Mouse (Mus musculus): ENCODE results near the gene Ncor2. TPM values are rescaled to one million over a fixed set of nuclear protein-coding genes. Genes with fewer than 3 reads are reported as not detected.

Gene Ncor2
- total RNA-seq, 1 experiment: 19.9 TPM

- H3K27ac ChIP-seq (ENCODE audit: insufficient read depth, low read depth, low read length, poor library complexity, severe bottlenecking): no peak overlapping the region
- H3K36me3 ChIP-seq (ENCODE audit: control insufficient read depth, insufficient read depth, low read length, poor library complexity, severe bottlenecking): peaks cover 18% of the 10 kb centered on the region; the same call in 1 of the 2 replicates
- no peak for DNase-seq (ENCODE audit: low read depth, low spot score)
- H3K4me3 ChIP-seq (ENCODE audit: insufficient read depth in 1 of 2, low read depth in 1 of 2, low read length in 2 of 2, poor library complexity in 1 of 2, severe bottlenecking in 1 of 2): no peak overlapping the region
- in situ Hi-C loops (cut with MboI; ENCODE audit: low sequenced_read_pairs in 2 of 2, unreplicated experiment in 2 of 2): no loop called here
- H3K9me3 ChIP-seq (ENCODE audit: control insufficient read depth, insufficient read depth, low read depth, low read length): no peaks in the 10 kb centered on the region
- peaks cover 0 to 12% of the 10 kb centered on the region in 2 experiments; a peak in 1 of 4 replicates for H3K4me1 ChIP-seq (ENCODE audit: control insufficient read depth in 2 of 2, insufficient read depth in 2 of 2, low read length in 2 of 2, poor library complexity in 1 of 2)
- no peak overlapping the region for H3K9ac ChIP-seq (ENCODE audit: insufficient read depth, low read depth, low read length, poor library complexity, severe bottlenecking)
- no peak for TF ChIP-seq HCFC1 (IDR thresholded peaks at IDR 0.05; ENCODE audit: borderline replicate concordance, insufficient read depth, low read length)
- TF ChIP-seq MAFK (IDR thresholded peaks at IDR 0.05; ENCODE audit: insufficient read depth, low read depth, low read length): no peak
- TF ChIP-seq ZC3H11A (IDR thresholded peaks at IDR 0.05; ENCODE audit: borderline replicate concordance, low read depth, low read length): no peak
- TF ChIP-seq ZNF384 (IDR thresholded peaks at IDR 0.05; ENCODE audit: low read depth, low read length): no peak
- TF ChIP-seq CHD2 (IDR thresholded peaks at IDR 0.05; ENCODE audit: low read depth, low read length): no peak
Measured at GRCm38 (mm10) chr5:125122049-125122448, 57.0 kb downstream of the Ncor2 start.

DNA sequence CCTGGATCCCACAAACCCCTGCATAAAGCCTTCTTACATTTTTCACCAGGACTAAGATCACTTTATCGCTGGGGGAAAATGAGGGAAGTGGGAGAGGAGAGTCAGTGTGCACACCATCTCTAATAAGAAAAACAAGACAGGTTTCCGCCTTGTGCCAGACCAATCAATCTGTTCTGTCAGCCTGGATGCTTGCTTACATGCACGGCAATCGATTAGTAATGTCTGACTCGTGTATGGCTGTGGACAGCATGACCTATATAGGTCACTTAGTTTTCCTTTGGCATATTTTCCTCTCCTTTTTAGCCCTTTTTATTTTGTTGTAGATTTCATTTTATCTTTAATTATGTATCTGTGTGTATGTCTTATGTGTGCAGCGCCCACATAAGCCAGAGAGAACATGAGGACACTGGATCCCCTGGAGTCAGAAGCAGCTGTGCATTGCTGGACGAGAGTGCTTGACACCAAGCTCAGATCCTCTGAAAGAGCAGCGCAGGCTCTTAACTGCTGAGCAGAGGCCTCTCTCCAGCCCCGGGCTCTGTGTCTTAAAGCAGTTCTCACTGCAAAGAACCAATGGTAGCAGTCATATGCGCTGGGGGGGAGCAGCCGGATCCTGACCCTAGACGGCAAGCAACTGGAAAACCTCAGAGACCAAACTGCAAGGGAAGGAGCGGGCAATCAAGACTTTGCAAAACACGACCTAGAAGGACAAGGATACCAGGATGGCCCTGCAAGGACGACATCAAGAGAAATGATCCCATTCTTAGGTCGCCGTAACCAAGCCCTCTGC lies 58.3 kb downstream of the Ncor2 start:
- Histone ChIP-seq H3K36me3 (ENCODE audit: control insufficient read depth, insufficient read depth, low read length, poor library complexity, severe bottlenecking) (peaks cover 20% of the 10 kb centered on the region; the same call in 1 of the 2 replicates), H3K4me1 (ENCODE audit: control insufficient read depth in 2 of 2, insufficient read depth in 2 of 2, low read length in 2 of 2, poor library complexity in 1 of 2) (peaks cover 0 to 12% of the 10 kb centered on the region in 2 experiments; a peak in 1 of 4 replicates), H3K9me3 (ENCODE audit: control insufficient read depth, insufficient read depth, low read depth, low read length) (no peaks in the 10 kb centered on the region), H3K27ac (ENCODE audit: insufficient read depth, low read depth, low read length, poor library complexity, severe bottlenecking) (no peak overlapping the region), H3K9ac (ENCODE audit: insufficient read depth, low read depth, low read length, poor library complexity, severe bottlenecking) (no peak overlapping the region), H3K4me3 (ENCODE audit: insufficient read depth in 1 of 2, low read depth in 1 of 2, low read length in 2 of 2, poor library complexity in 1 of 2, severe bottlenecking in 1 of 2) (no peak overlapping the region)
- TF ChIP-seq CHD2 (IDR thresholded peaks at IDR 0.05; ENCODE audit: low read depth, low read length): no peak
- TF ChIP-seq MAFK (IDR thresholded peaks at IDR 0.05; ENCODE audit: insufficient read depth, low read depth, low read length): no peak
- TF ChIP-seq ZC3H11A (IDR thresholded peaks at IDR 0.05; ENCODE audit: borderline replicate concordance, low read depth, low read length): no peak
- no peak for TF ChIP-seq ZNF384 (IDR thresholded peaks at IDR 0.05; ENCODE audit: low read depth, low read length)
- DNase-seq (ENCODE audit: low read depth, low spot score): no peak
- in situ Hi-C loops (cut with MboI; ENCODE audit: low sequenced_read_pairs in 2 of 2, unreplicated experiment in 2 of 2): no loop called here

DNA sequence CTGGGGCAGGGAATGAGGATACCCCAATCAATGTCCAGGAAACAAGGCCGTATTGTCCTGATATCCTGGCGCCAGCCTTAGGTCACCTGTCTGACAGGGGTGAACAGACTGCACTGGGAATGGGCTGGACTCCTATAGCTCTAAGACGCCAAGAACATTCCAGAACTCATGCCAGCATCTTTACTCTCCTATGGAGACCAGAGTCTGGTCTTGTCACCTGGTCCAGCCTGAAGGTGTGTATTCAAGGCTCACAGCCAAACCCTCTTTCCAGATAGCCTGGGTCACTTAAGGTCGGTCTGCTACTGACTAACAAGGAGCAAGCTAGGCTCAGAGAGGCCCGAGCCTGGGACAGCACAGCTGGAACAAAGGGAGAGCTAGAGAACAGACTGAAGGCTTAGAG lies 61.8 kb downstream of the Ncor2 start:
- H3K4me1 ChIP-seq (ENCODE audit: control insufficient read depth in 2 of 2, insufficient read depth in 2 of 2, low read length in 2 of 2, poor library complexity in 1 of 2): peaks cover 0 to 4% of the 10 kb centered on the region in 2 experiments; a peak in 1 of 4 replicates
- H3K4me3 ChIP-seq (ENCODE audit: insufficient read depth in 1 of 2, low read depth in 1 of 2, low read length in 2 of 2, poor library complexity in 1 of 2, severe bottlenecking in 1 of 2): no peak overlapping the region
- TF ChIP-seq MAFK (IDR thresholded peaks at IDR 0.05; ENCODE audit: insufficient read depth, low read depth, low read length) (no peak), ZNF384 (IDR thresholded peaks at IDR 0.05; ENCODE audit: low read depth, low read length) (no peak), HCFC1 (IDR thresholded peaks at IDR 0.05; ENCODE audit: borderline replicate concordance, insufficient read depth, low read length) (no peak), ZC3H11A (IDR thresholded peaks at IDR 0.05; ENCODE audit: borderline replicate concordance, low read depth, low read length) (no peak), CHD2 (IDR thresholded peaks at IDR 0.05; ENCODE audit: low read depth, low read length) (no peak)
- H3K9me3 ChIP-seq (ENCODE audit: control insufficient read depth, insufficient read depth, low read depth, low read length): no peaks in the 10 kb centered on the region
- in situ Hi-C loops (cut with MboI; ENCODE audit: low sequenced_read_pairs in 2 of 2, unreplicated experiment in 2 of 2): no loop called here
- H3K36me3 ChIP-seq (ENCODE audit: control insufficient read depth, insufficient read depth, low read length, poor library complexity, severe bottlenecking): peaks cover 30% of the 10 kb centered on the region; the same call in 1 of the 2 replicates
- DNase-seq (ENCODE audit: low read depth, low spot score): no peak
- no peak overlapping the region for H3K9ac ChIP-seq (ENCODE audit: insufficient read depth, low read depth, low read length, poor library complexity, severe bottlenecking)
- H3K27ac ChIP-seq (ENCODE audit: insufficient read depth, low read depth, low read length, poor library complexity, severe bottlenecking): no peak overlapping the region; the same call in 1 of the 2 replicates

GRCm38 (mm10) chr5:125113029-125113428 lies 66.0 kb downstream of the Ncor2 start:
- Histone ChIP-seq H3K27ac (ENCODE audit: insufficient read depth, low read depth, low read length, poor library complexity, severe bottlenecking) (no peak overlapping the region), H3K9ac (ENCODE audit: insufficient read depth, low read depth, low read length, poor library complexity, severe bottlenecking) (no peak overlapping the region), H3K9me3 (ENCODE audit: control insufficient read depth, insufficient read depth, low read depth, low read length) (no peaks in the 10 kb centered on the region), H3K4me1 (ENCODE audit: control insufficient read depth in 2 of 2, insufficient read depth in 2 of 2, low read length in 2 of 2, poor library complexity in 1 of 2) (peaks cover 2 to 3% of the 10 kb centered on the region in 2 experiments; a peak in 2 of 4 replicates), H3K4me3 (ENCODE audit: insufficient read depth in 1 of 2, low read depth in 1 of 2, low read length in 2 of 2, poor library complexity in 1 of 2, severe bottlenecking in 1 of 2) (no peak overlapping the region), H3K36me3 (ENCODE audit: control insufficient read depth, insufficient read depth, low read length, poor library complexity, severe bottlenecking) (peaks cover 26% of the 10 kb centered on the region)
- TF ChIP-seq CHD2 (IDR thresholded peaks at IDR 0.05; ENCODE audit: low read depth, low read length) (no peak), HCFC1 (IDR thresholded peaks at IDR 0.05; ENCODE audit: borderline replicate concordance, insufficient read depth, low read length) (no peak), ZNF384 (IDR thresholded peaks at IDR 0.05; ENCODE audit: low read depth, low read length) (no peak), MAFK (IDR thresholded peaks at IDR 0.05; ENCODE audit: insufficient read depth, low read depth, low read length) (no peak), ZC3H11A (IDR thresholded peaks at IDR 0.05; ENCODE audit: borderline replicate concordance, low read depth, low read length) (no peak)
- in situ Hi-C loops (cut with MboI; ENCODE audit: low sequenced_read_pairs in 2 of 2, unreplicated experiment in 2 of 2): no loop called here
- DNase-seq (ENCODE audit: low read depth, low spot score): no peak
